Mouse (Mus musculus): Measurements from ENCODE around the gene Appl1.

GRCm38 (mm10) chr14:26971106-26971789 is at the start of gene Appl1:
- TF ChIP-seq CTCF (IDR thresholded peaks at IDR 0.05) (no peak), EP300 (IDR thresholded peaks at IDR 0.05) (no peak)
